Mouse (Mus musculus) adrenal gland, adult 8-10 months (tissue): ENCODE measurements around the gene Ccdc115. TPM values are rescaled to one million over a fixed set of nuclear protein-coding genes. Genes with fewer than 3 reads are reported as not detected.

Experiments
- microRNA-seq, 2 experiments: library from miRNA; unstranded; fragments of <30 nt; microRNA quantifications; one replicate each; pipeline ENCODE4 v1.2.0; 2022
- total RNA-seq, 4 experiments: library from RNA; stranded (reverse); gene quantifications; 2 replicates each; pipeline ENCODE4 v1.2.4; 2022

Ccdc115 gene
- total RNA-seq, 4 experiments from 2014 or later: 17.6 to 22.4 (median 18.9) TPM

Small RNAs within 50 kb of the gene (microRNA-seq; reads per million reads assigned to microRNA genes)
- gene Mir5103: 0 to 0.34 reads per million in 2 experiments

Other genes with a start within 250 kb of the Ccdc115 start
- 10 to 100 TPM; 65.7 to 73.7 (median 71.4) TPM for gene Imp4, start 179 bp upstream of the Ccdc115 start, total RNA-seq
- gene Ptpn18, start 20.1 kb upstream of the Ccdc115 start, total RNA-seq: 1 to 10 TPM; 5.3 to 10.0 (median 7.2) TPM
- not detected for gene Prss39, start 58.7 kb upstream of the Ccdc115 start, total RNA-seq
- not detected for gene Cfc1, start 96.0 kb upstream of the Ccdc115 start, total RNA-seq
- gene Prss40, start 121.3 kb upstream of the Ccdc115 start, total RNA-seq: not detected
- gene Amer3, start 140.0 kb upstream of the Ccdc115 start, total RNA-seq: 1 to 10 TPM in 3 of 4 experiments, under 1 TPM in 1; 0.77 to 1.6 (median 1.2) TPM